Mouse (Mus musculus) G1E-ER4 (cell line): ENCODE data around the gene Dixdc1. TPM values are rescaled to one million over a fixed set of nuclear protein-coding genes. Genes with fewer than 3 reads are reported as not detected.

Experiments
- GATA1 ChIP-seq: IDR thresholded peaks from one replicate; pipeline ENCODE4 v1.8.0; 2012; ENCODE audit warnings: low read length, inconsistent platforms
- polyA plus RNA-seq: library from polyadenylated mRNA; stranded (reverse); fragments of >175 nt; gene quantifications from 2 replicates; pipeline ENCODE4 v1.2.3, GENCODE M21; 2012

Gene Dixdc1
- polyA plus RNA-seq, 1 experiment = not detected

- no peak for TF ChIP-seq GATA1
These were observed 42.2 kb downstream of the Dixdc1 start for GRCm38 (mm10) chr9:50696851-50697705.

- TF ChIP-seq GATA1 = no peak
These were observed 44.2 kb downstream of the Dixdc1 start for GRCm38 (mm10) chr9:50695153-50695552.

- no peak for TF ChIP-seq GATA1
These were observed 45.7 kb downstream of the Dixdc1 start for GRCm38 (mm10) chr9:50693631-50694030.

- TF ChIP-seq GATA1 = no peak
These were observed 46.4 kb downstream of the Dixdc1 start for GRCm38 (mm10) chr9:50692626-50693580.

- no peak for TF ChIP-seq GATA1
These were observed 52.3 kb downstream of the Dixdc1 start for GRCm38 (mm10) chr9:50686866-50687652.

- TF ChIP-seq GATA1 = no peak
These were observed 57.6 kb downstream of the Dixdc1 start for GRCm38 (mm10) chr9:50681727-50682126.

- no peak for TF ChIP-seq GATA1
These were observed 59.9 kb downstream of the Dixdc1 start for GRCm38 (mm10) chr9:50679406-50679805.

GRCm38 (mm10) chr9:50674771-50675170 is 64.5 kb downstream of the Dixdc1 start:
- no peak for TF ChIP-seq GATA1

GRCm38 (mm10) chr9:50670690-50671089 is 68.6 kb downstream of the Dixdc1 start:
- no peak for TF ChIP-seq GATA1

- no peak for TF ChIP-seq GATA1
These were observed 71.5 kb downstream of the Dixdc1 start for GRCm38 (mm10) chr9:50667579-50668498.

GRCm38 (mm10) chr9:50666442-50666841 is 72.9 kb downstream of the Dixdc1 start:
- TF ChIP-seq GATA1 = no peak

- no peak for TF ChIP-seq GATA1
These were observed 74.5 kb downstream of the Dixdc1 start for GRCm38 (mm10) chr9:50664826-50665225.

- no peak for TF ChIP-seq GATA1
These were observed 78.9 kb downstream of the Dixdc1 start for GRCm38 (mm10) chr9:50660431-50660830.
